Mouse (Mus musculus) ES-E14 (cell line): ENCODE measurements around the gene Arsb.

Experiments
- MAFK ChIP-seq: IDR thresholded peaks from 2 replicates; pipeline ENCODE4 v1.6.1; 2014; ENCODE audit warnings: mild to moderate bottlenecking, low read depth, low read length, inconsistent platforms; ENCODE audit not compliant: insufficient read depth
- ZNF384 ChIP-seq: IDR thresholded peaks from 2 replicates; pipeline ENCODE4 v1.6.1; 2012; ENCODE audit warnings: low read depth, low read length, inconsistent platforms

DNA sequence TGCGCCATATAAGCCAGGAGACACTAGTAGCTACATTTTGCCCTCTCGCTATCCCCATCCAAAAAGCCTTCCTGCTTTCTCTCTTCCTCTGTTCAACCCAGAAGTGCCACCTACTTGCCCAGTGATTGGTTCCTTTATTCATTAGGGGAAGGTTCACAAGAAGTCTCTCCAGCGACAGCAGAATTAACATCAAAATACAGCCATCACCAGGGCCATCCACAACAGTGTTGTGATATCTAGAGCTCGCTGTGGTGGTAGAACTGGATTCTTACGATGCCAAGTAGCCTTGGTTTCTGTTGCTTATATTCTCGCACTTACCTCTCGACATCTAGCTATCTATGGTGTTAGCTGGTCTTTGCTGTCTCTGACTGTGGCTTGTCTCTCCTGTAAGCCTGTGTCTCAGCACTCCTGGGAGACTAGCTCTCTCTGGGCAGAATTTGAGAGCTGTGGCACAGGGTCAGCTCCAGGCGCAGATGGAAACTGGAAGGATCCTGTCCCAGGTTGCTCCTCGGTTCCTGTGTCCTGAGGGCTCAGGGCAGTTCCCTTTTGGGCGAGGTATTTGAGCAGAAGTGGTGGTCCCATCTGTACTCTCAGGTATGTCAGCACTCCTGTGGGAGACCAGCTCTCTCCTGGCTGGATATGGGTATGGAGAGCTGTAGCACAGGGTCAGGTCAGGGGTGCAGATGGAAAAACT lies 135.3 kb downstream of the Arsb start:
- TF ChIP-seq MAFK, result no peak
- no peak for TF ChIP-seq ZNF384
